Mouse (Mus musculus): ENCODE results near the gene Tmem256.

DNA sequence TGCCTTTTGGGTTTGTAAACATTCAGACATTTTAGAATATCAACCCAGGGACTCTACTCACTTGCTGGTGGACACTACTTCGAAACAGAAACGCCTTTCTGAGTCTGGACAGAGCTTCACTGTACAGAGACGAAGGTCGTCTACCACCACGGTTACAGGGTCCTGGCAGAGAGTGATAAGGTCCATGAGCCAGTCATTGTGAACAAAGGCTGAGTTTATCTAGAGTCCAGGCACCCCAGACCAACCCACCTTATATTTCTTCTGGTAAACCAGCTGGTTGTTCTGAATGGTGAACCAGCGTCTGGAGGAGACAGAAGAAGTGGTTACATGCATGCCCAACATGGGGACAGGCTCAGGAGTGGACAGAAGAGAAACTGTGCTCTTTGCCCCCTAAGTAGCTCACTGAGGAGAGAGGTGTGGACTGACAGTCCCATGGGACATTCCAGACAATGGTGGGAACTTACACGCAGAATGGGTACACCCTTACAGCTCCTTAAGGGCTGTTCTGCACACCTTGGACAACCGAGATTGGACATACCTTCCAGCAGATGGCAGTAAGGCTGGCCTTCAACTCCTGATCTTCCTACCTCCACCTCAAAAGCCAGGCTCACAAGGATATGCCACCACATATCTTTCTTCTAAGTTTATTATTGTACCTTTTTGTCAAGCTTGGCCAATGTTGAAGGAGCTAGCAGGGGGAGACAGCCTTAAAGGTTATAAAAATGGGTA, 48.8 kb downstream of the Tmem256 start:
- no peak for TF ChIP-seq CTCF (IDR thresholded peaks at IDR 0.05; ENCODE audit: low read depth, low read length)
- TF ChIP-seq TAL1 (conservative IDR thresholded peaks at IDR 0.05; ENCODE audit: low read depth, low read length), result peak; percentile 52
- TF ChIP-seq POLR2AphosphoS5 (IDR thresholded peaks at IDR 0.05; ENCODE audit: insufficient replicate concordance, low read depth, low read length), result no peak
- TF ChIP-seq GATA1 (IDR thresholded peaks at IDR 0.05; ENCODE audit: borderline replicate concordance, low read length), result no peak
- TF ChIP-seq GATA2 (IDR thresholded peaks at IDR 0.05; ENCODE audit: borderline replicate concordance, low read depth, low read length), result no peak
